Mouse (Mus musculus): ENCODE results near the gene Sec62. TPM values are rescaled to one million over a fixed set of nuclear protein-coding genes. Genes with fewer than 3 reads are reported as not detected.
A peak's percentile ranks its signal among the peaks of the same experiment; 100 is the strongest.
"Not testable (repeated sequence)": the region's sequence is repeated elsewhere in the genome, so short reads cannot be mapped to it uniquely, and the experiment has no call there.

The Sec62 gene
- total RNA-seq, 4 experiments from 2014 or later = 27.9 to 37.1 (median 34.8) TPM

DNA sequence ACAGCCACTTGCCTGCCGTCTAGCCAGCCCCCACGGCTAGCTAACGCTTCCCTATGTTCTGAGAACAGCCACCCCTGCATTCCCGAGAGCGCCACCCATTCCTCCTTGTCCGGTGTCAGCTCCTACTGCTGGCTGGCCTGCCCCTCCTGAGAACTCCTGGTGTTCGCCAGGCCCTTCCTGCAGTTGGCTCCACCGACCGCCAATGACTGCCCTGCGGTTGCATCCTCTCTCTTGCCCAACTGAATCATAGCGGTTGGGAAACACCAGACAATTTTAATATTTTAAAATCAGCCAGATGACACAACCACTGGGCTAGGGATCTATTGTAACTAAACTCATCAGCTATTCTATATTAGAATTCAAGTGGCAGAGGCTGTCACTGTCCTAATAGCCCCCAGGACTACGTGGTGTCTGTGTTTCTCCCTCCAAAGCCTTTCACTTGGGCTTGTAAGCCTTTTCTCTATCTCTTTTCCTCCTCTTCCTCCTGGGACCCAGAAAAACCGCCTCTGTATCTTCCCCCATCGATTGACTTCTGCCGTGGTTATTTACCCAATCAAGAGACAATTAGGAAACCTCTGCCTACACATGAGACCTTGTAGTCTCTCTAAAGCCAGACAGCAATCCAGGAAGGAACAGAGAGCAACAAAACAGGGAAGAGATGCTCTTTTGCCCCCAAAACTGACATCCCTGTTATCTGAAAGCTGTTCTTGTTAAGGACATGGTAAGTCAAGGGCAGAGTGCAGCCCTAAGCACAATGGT is 39.4 kb downstream of the Sec62 start:
- no peak for DNase-seq (ENCODE audit: low spot score in 2 of 2)

DNA sequence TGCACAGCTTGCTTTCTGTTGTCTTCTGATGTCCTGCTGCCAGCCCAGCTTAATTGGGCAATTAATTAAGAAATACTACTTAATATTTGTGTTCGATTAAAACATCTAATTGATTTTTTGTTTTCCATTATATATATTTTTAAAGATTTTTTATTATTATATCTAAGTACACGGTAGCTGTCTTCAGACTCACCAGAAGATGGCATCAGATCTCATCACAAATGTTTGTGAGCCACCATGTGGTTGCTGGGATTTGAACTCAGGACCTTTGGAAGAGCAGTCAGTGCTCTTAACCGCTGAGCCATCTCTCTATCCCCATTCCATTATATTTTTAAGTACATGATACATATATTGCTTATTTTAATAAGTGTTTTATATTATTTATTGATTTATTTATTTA is 40.6 kb downstream of the Sec62 start:
- DNase-seq (ENCODE audit: low spot score in 2 of 2) = no peak

DNA sequence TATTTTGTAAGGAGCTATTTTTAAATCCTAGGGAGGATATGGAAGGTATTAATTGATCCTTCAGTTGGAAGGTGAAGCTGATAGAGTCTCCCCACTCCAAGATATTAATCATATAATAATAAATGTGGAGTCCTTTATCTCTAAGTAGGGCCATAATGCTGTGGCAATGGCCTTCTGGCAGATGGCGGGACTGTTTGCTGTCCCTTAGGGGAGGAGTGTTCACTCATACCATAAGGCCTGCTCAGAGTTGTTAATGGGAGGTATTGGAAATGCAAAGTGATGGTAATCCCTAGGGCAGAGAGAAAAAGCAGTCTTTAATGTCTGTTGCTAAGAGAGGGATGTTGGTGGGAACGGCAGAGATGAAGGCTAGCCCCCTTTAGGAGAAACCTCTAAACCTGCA is 53.1 kb downstream of the Sec62 start:
- DNase-seq (ENCODE audit: low spot score in 2 of 2) = no peak

DNA sequence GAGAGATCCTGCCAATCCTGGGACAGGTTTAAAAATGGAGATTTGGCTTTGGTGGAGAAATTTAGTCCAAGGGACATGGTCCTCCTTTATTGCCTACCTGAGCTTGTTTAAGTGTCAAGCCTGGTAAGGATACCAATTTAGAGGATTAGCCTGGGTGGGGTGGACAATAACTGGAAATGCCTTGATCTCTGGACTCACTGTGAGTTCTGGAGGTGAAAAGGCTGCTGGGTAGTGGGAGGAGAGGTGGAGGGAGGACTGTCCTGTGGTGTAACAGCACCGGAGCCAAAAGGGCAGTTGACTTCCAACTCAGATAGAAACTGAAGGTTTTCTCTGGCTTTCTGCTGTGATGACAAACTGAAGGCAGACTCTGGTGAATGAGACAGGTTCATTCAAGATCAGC is 54.7 kb downstream of the Sec62 start:
- no peak for DNase-seq (ENCODE audit: low spot score in 2 of 2)

DNA sequence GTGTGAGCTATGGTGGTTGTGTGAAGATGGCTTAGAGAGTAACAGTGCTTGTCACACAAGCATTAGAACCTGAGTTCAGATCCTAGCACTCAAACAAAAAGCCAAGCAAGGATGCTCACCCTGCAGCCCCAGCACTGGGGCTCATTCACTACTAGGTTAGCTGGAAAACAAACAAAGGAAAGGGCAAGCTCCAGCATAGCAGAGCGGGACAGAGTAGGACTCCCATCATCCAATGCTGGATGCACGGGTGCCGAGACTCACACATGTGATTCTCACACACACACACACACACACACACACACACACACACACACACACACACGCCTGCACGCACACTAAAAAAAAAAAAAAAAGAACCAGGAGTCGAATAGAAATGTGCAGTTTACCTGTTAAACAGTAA is 58.7 kb downstream of the Sec62 start:
- DNase-seq (ENCODE audit: low spot score in 2 of 2) = no peak

DNA sequence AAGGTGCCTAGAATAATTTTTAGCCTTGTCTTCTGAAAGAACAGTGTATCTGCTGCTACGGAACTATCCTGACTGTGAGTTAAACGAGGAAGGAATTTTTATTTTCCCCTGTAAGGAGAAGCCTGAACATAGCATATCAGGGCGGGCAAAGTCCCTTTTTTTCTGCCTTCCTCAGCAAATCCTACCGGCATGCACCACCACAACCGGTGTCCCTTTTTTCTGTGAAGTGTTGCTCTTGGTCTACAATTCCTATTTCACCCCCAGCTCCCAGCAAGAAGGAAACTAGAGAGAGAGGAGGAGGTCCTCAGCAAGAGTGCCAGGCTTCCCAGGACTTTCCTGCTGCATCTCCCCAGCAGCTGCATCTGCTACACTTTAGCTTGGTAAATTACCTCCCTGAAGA is 60.9 kb downstream of the Sec62 start:
- no peak for DNase-seq (ENCODE audit: low spot score in 2 of 2)

DNA sequence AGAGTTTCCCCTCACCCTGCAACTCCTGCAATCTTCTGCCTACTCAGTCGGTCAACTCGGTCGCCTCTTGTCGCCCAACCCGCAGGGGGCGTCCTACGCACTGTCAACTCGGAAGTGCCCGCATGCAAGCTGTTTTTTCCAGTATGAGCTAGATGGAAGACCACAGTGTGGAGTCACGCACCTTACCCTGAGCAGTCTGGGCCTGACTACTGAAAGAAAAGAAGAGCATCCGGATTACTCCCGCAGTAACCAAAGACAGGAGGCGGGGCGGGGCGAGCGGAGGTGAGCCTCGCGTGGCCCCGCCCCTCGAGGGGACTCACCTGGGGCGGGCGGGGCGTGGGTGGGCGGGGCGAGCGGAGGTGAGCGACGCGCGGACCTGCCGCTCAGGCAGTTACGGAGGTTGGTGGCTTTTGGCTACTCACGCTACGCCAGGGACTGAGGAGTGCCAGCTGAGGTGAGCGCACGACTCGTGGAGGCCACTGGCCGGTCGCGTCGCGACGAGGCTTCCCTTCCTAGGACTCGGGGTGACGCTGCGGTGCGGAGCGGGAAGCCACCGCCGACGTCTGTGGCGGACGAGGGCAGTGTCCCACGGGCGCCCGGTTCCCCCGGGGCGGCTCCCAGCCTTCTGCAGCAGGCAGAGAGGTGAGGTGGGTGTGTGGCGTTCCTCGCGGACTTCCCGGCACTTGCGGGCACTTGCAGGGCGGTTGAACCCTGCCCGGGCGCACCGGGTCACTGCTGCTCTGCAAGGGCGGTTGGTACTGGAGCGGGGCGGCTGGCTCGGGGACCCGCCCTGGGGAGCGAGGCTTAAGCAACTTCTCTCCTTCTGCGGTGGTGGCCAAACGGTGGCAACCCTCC is 63.2 kb downstream of the Sec62 start, which contains the start of gene Gpr160:
Gpr160 (plus strand) TSS at position 347 of the 855 bp plus-strand sequence.
- DNase-seq (ENCODE audit: low spot score in 2 of 2) = peak; percentile 40 to 45

DNA sequence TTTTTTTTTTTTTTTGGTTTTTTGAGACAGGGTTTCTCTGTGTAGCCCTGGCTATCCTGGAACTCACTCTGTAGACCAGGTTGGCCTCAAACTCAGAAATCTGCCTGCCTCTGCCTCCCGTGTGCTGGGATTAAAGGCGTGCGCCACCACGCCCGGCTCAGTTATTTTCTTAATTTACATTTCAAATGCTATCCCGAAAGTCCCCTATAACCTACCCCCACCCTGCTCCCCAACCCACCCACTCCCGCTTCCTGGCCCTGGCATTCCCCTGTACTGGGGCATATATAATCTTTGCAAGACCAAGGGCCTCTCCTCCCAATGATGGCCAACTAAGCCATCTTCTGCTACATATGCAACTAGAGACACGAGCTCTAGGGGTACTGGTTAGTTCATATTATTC is 66.9 kb downstream of the Sec62 start:
- not testable (repeated sequence) for DNase-seq (ENCODE audit: low spot score in 2 of 2)

DNA sequence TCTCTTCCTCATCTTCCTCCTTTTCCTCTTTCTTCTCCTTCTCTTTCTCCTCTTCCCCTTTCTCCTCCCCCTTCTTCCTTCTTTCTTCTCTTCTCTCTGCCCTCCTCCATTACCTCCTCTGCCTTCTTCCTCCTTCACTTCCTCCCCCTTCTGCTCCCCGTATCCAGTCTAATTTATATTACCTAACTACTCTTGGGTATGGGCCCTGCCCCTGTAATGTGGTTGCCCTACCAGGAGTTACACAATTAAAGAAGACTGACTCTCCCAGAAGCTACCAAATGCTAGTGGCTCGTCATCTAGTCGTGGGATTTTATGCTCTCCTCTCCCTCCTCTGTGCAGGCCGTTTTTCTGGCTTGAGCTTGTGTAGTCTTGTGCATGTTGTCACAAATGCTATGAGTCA is 68.0 kb downstream of the Sec62 start:
- DNase-seq (ENCODE audit: low spot score in 2 of 2) = no peak

DNA sequence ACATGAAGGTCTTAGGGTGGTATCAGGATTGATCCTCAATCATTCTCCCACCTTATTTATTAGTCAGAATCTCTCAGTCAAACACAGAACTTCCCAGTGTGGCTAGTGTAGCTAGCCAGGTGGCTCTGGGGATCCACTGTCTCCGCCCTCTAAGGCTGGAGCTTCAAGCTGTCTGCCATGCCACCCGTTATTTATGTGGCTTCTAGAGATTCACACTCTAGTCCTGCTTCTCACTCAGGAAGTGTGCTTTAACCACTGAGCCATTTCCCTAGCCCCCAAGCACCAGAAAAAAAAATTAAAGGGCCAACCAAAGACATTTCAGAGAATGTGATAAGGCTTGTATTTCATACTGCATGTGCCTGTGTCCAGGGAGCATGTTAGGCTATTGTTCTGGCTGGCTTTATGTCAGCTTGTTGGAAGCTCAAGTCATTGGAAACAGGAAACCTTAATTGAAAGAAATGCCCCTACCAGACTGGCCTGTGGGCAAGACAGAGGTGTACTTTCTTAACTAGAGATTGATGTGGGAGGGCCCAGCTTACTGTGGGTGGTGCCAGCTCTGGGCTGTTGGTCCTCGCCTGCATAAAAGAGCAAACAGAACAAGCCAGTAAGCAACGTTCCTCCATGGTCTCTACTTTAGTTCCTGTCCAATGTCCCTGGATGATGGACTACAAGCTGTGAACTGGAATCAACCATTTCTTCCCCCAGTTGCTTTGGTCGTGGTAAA is 71.2 kb downstream of the Sec62 start:
- no peak for DNase-seq (ENCODE audit: low spot score in 2 of 2)

DNA sequence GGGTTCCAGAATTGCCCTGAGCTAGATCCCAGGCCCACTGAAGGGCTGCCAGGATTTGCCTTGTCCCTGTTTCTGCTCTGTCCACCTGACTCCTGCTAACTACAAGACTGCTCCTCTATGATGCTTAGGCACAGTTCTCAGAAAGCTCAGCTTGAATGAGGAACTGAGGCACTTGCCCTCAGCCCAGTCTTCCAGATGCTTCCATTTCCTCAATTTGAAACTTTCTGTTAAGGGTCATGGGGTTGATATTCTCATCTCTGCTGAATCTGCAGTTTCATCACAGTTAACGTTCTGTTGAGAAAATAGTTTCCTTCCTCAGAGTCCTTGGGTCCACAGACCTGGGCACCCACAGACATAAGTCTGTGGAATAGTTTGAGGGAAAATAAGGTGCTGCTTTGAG is 72.0 kb downstream of the Sec62 start:
- DNase-seq (ENCODE audit: low spot score in 2 of 2) = no peak

DNA sequence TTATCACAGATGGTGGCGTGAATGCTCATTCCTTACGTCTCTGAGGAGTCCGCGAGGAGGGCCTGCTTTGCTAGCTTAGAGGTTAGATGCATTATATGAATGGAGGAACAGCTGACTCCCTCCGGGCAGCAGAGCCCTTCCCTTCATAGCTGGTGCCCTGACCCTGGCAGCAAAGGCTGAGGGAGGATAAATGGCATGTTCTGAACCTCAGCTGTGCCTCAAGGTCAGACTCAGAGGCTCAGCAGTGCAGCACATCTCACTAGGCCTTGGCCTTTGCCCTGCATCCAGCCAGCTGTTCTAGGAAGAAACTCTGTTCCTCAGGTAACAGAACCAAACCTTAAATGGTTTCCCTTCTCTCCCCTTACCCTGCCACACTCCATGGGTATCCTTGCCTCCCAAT is 75.5 kb downstream of the Sec62 start:
- DNase-seq (ENCODE audit: low spot score in 2 of 2) = no peak

DNA sequence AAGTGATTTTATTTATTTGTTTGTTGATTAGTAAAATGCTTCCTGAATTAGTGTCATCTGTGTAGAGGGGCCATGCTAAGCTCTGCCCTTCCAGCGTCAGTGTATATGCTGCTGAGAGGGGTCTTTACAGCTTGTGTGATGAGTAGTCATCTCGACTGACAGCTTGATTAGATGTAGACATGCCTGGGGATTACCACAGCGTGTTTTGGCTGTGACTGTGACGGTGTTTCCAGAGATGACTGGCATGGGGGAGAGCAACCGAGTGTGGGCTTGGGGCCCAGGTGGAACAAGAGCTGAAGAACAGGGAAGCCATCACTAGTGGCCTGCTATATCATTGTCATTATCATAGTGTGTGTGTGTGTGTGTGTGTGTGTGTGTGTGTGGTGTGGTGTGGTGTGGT is 76.0 kb downstream of the Sec62 start:
- DNase-seq (ENCODE audit: low spot score in 2 of 2) = no peak

DNA sequence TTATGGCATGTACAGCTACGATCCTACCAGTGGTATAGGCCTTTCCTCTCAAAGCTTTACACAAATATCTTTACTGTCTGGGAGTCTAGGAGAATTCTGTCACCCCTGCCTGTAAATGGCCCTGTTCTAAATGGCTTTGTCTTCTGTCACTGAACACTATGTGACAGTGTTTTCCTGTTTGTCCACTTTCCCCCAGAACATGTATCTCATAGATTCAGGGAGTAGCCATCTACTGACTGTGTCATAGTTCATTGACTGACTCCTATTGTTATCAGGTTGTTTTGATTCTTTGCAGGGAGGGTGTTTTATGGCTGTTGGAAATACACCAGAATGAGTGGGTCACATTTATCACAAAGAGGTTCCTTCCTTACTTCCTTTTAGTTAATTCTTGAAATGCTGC is 77.3 kb downstream of the Sec62 start:
- no peak for DNase-seq (ENCODE audit: low spot score in 2 of 2)

Other genes with a start within 250 kb of the Sec62 start
- 1 to 10 TPM; 4.8 to 9.5 (median 6.8) TPM for gene Mecom, start 244.9 kb upstream of the Sec62 start, total RNA-seq (2022)
- not detected for gene Actrt3, start 192.9 kb upstream of the Sec62 start, total RNA-seq (2022)
- 10 to 100 TPM; 11.8 to 19.9 (median 14.3) TPM for gene Mynn, start 190.8 kb upstream of the Sec62 start, total RNA-seq (2022)
- not detected for gene Lrriq4, start 148.4 kb upstream of the Sec62 start, total RNA-seq (2022)
- gene Lrrc34, start 145.0 kb upstream of the Sec62 start, total RNA-seq (2022) = not detected
- not detected for gene Lrrc31, start 93.0 kb upstream of the Sec62 start, total RNA-seq (2022)
- not detected for gene Samd7, start 46.6 kb upstream of the Sec62 start, total RNA-seq (2022)
- gene Gpr160, start 63.1 kb downstream of the Sec62 start, total RNA-seq (2022) = under 1 TPM in 1 of 4 experiments, not detected in 3; 0.17 TPM
- gene Phc3, start 176.5 kb downstream of the Sec62 start, total RNA-seq (2022) = 10 to 100 TPM; 10.8 to 13.1 (median 11.9) TPM
- gene Prkci, start 202.9 kb downstream of the Sec62 start, total RNA-seq (2022) = 1 to 10 TPM; 1.9 to 4.3 (median 3.3) TPM